Mouse (Mus musculus): ENCODE results near the gene Shld2. TPM values are rescaled to one million over a fixed set of nuclear protein-coding genes. Genes with fewer than 3 reads are reported as not detected.
"Not testable (repeated sequence)": the region's sequence is repeated elsewhere in the genome, so short reads cannot be mapped to it uniquely, and the experiment has no call there.

Shld2 gene
- total RNA-seq, 2 experiments from 2014 or later, result 14.1 to 15.5 TPM

- no peak for DNase-seq (ENCODE audit: extremely low spot score in 1 of 2, low spot score in 1 of 2)
These were observed 13.3 kb upstream of the Shld2 start for GRCm38 (mm10) chr14:34323576-34324085.

- DNase-seq (ENCODE audit: extremely low spot score in 1 of 2, low spot score in 1 of 2), result no peak
These were observed 7.8 kb upstream of the Shld2 start for GRCm38 (mm10) chr14:34318113-34318512.

- no peak for DNase-seq (ENCODE audit: extremely low spot score in 1 of 2, low spot score in 1 of 2)
These were observed 7.1 kb upstream of the Shld2 start for GRCm38 (mm10) chr14:34317431-34317830.

- no peak for DNase-seq (ENCODE audit: extremely low spot score in 1 of 2, low spot score in 1 of 2)
These were observed 6.1 kb upstream of the Shld2 start for GRCm38 (mm10) chr14:34316346-34316745.

- no peak for DNase-seq (ENCODE audit: extremely low spot score in 1 of 2, low spot score in 1 of 2)
These were observed 4.5 kb upstream of the Shld2 start for GRCm38 (mm10) chr14:34314796-34315195.

GRCm38 (mm10) chr14:34314383-34314782, 4.1 kb upstream of the Shld2 start:
- DNase-seq (ENCODE audit: extremely low spot score in 1 of 2, low spot score in 1 of 2), result not testable (repeated sequence)

- DNase-seq (ENCODE audit: extremely low spot score in 1 of 2, low spot score in 1 of 2), result no peak
These were observed 3.3 kb upstream of the Shld2 start for GRCm38 (mm10) chr14:34313612-34314011.

- DNase-seq (ENCODE audit: extremely low spot score in 1 of 2, low spot score in 1 of 2), result no peak
These were observed 2.2 kb upstream of the Shld2 start for GRCm38 (mm10) chr14:34312339-34313048.

- no peak for DNase-seq (ENCODE audit: extremely low spot score in 1 of 2, low spot score in 1 of 2)
These were observed 1.4 kb upstream of the Shld2 start for GRCm38 (mm10) chr14:34311691-34312090.

- peak; percentile 26 to 38 for DNase-seq (ENCODE audit: extremely low spot score in 1 of 2, low spot score in 1 of 2)
These were observed 833 bp upstream of the Shld2 start for GRCm38 (mm10) chr14:34311021-34311631.

GRCm38 (mm10) chr14:34309907-34310233, 423 bp downstream of the Shld2 start:
- no peak for DNase-seq (ENCODE audit: extremely low spot score in 1 of 2, low spot score in 1 of 2)

- no peak for DNase-seq (ENCODE audit: extremely low spot score in 1 of 2, low spot score in 1 of 2)
These were observed 1.0 kb downstream of the Shld2 start for GRCm38 (mm10) chr14:34309266-34309665.

- no peak for DNase-seq (ENCODE audit: extremely low spot score in 1 of 2, low spot score in 1 of 2)
These were observed 7.0 kb downstream of the Shld2 start for GRCm38 (mm10) chr14:34303265-34303680.

- no peak for DNase-seq (ENCODE audit: extremely low spot score in 1 of 2, low spot score in 1 of 2)
These were observed 7.5 kb downstream of the Shld2 start for GRCm38 (mm10) chr14:34302681-34303242.

- no peak for DNase-seq (ENCODE audit: extremely low spot score in 1 of 2, low spot score in 1 of 2)
These were observed 11.2 kb downstream of the Shld2 start for GRCm38 (mm10) chr14:34298871-34299700.

- DNase-seq (ENCODE audit: extremely low spot score in 1 of 2, low spot score in 1 of 2), result no peak
These were observed 12.7 kb downstream of the Shld2 start for GRCm38 (mm10) chr14:34297634-34298033.

- no peak for DNase-seq (ENCODE audit: extremely low spot score in 1 of 2, low spot score in 1 of 2)
These were observed 13.3 kb downstream of the Shld2 start for GRCm38 (mm10) chr14:34297038-34297437.

GRCm38 (mm10) chr14:34296350-34296749, 13.9 kb downstream of the Shld2 start:
- no peak for DNase-seq (ENCODE audit: extremely low spot score in 1 of 2, low spot score in 1 of 2)

GRCm38 (mm10) chr14:34293641-34294040, 16.7 kb downstream of the Shld2 start:
- DNase-seq (ENCODE audit: extremely low spot score in 1 of 2, low spot score in 1 of 2), result no peak

- DNase-seq (ENCODE audit: extremely low spot score in 1 of 2, low spot score in 1 of 2), result no peak
These were observed 20.1 kb downstream of the Shld2 start for GRCm38 (mm10) chr14:34290229-34290628.

All from layer of hippocampus, postnatal 25 days (tissue).